Mouse (Mus musculus) hindbrain, embryonic 16.5 days (tissue): Measurements from ENCODE around the gene 1520401A03Rik. TPM values are rescaled to one million over a fixed set of nuclear protein-coding genes. Genes with fewer than 3 reads are reported as not detected.
"Not testable (repeated sequence)": the region's sequence is repeated elsewhere in the genome, so short reads cannot be mapped to it uniquely, and the experiment has no call there.

Source experiments
- ATAC-seq: fragments of 200-750 bp; cut with Nextera tagmentation; 2 replicates; pipeline ENCODE4 v1.8.0; 2017; ENCODE audit warnings: moderate TSS enrichment, moderate library complexity
- H3K27ac ChIP-seq: fragments of 300-500 bp; sonication (generic); 2 replicates; pipeline ENCODE4 v1.5.1; 2014; ENCODE audit warnings: low read depth, mild to moderate bottlenecking, control low read depth, low read length, moderate library complexity
- H3K27me3 ChIP-seq: fragments of 300-500 bp; sonication (generic); replicated peaks from 2 replicates; pipeline ENCODE4 v1.6.1; 2014; ENCODE audit warnings: low read length; ENCODE audit not compliant: control insufficient read depth, insufficient read depth
- H3K36me3 ChIP-seq: fragments of 300-500 bp; sonication (generic); 2 replicates; pipeline ENCODE4 v1.6.1; 2014; ENCODE audit warnings: mild to moderate bottlenecking, low read length, moderate library complexity, mixed read lengths; ENCODE audit not compliant: control insufficient read depth, insufficient read depth
- H3K4me1 ChIP-seq: fragments of 300-500 bp; sonication (generic); 2 replicates; pipeline ENCODE4 v1.6.1; 2014; ENCODE audit warnings: low read depth, low read length; ENCODE audit not compliant: control insufficient read depth, insufficient read depth
- H3K4me2 ChIP-seq: fragments of 300-500 bp; sonication (generic); 2 replicates; pipeline ENCODE4 v1.6.1; 2014; ENCODE audit warnings: mild to moderate bottlenecking, low read length, control low read depth, moderate library complexity
- H3K4me3 ChIP-seq: fragments of 300-500 bp; sonication (generic); 2 replicates; pipeline ENCODE4 v1.5.1; 2014; ENCODE audit warnings: mild to moderate bottlenecking, low read length, control low read depth, moderate library complexity
- H3K9ac ChIP-seq: fragments of 300-500 bp; sonication (generic); 2 replicates; pipeline ENCODE4 v1.6.1; 2014; ENCODE audit warnings: low read depth, mild to moderate bottlenecking, control low read depth, low read length, moderate library complexity
- H3K9me3 ChIP-seq: fragments of 300-500 bp; sonication (generic); 2 replicates; pipeline ENCODE4 v1.6.1; 2014; ENCODE audit warnings: mild to moderate bottlenecking, low read length, moderate library complexity; ENCODE audit not compliant: control insufficient read depth
- WGBS: fragments of 180-500 bp; shearing (Covaris S2); extraction: QIAGEN DNeasy Blood & Tissue Kit; methylation state at CpG from one replicate; pipeline ENCODE4 v1.1.7; 2014; 5-methylcytosine and 5-hydroxymethylcytosine counted together
- polyA plus RNA-seq: library from polyadenylated mRNA; unstranded; fragments of >200 nt; fragmentation: Nextera tagmentation; extraction: Ambion mirVana; gene quantifications from 2 replicates; pipeline ENCODE4 v1.2.1, GENCODE M21; 2015

1520401A03Rik gene
- polyA plus RNA-seq, result 0.13 TPM in 1 of 2 replicates, not detected in the other

- H3K4me1 ChIP-seq, result peaks cover 10% of the 10 kb centered on the region
- 66% methylated on average over 7 of the region's 7 CpGs for WGBS
- no peak for ATAC-seq
- H3K36me3 ChIP-seq, result no peaks in the 10 kb centered on the region
- H3K27me3 ChIP-seq, result no peaks in the 10 kb centered on the region
- no peaks in the 10 kb centered on the region for H3K9me3 ChIP-seq
- H3K27ac ChIP-seq, result no peak within 1 kb of the TSS
- H3K9ac ChIP-seq, result no peak within 1 kb of the TSS
- H3K4me2 ChIP-seq, result no peak within 1 kb of the TSS
- H3K4me3 ChIP-seq, result no peak within 1 kb of the TSS
These were observed at the start of gene 1520401A03Rik for GRCm38 (mm10) chr17:23722376-23723125. Gene 1520401A03Rik (minus strand): TSS chr17:23722783.

GRCm38 (mm10) chr17:23772219-23772556, 49.6 kb upstream of the 1520401A03Rik start:
- not testable (repeated sequence) for H3K27me3 ChIP-seq, H3K9ac ChIP-seq, H3K36me3 ChIP-seq, H3K9me3 ChIP-seq, H3K27ac ChIP-seq, ATAC-seq
- H3K4me1 ChIP-seq, result peaks cover 14% of the 10 kb centered on the region
- 92% methylated on average over 2 of the region's 2 CpGs for WGBS
- peak overlapping the region; percentile 61 for H3K4me2 ChIP-seq
- H3K4me3 ChIP-seq, result peak overlapping the region; percentile 61

GRCm38 (mm10) chr17:23771284-23772218, 49.0 kb upstream of the 1520401A03Rik start, which contains the start of gene Flywch1:
Gene Flywch1 (minus strand): TSS chr17:23771602.
- WGBS, result 3% methylated on average over 57 of the region's 58 CpGs
- ATAC-seq, result peak; percentile 97
- Histone ChIP-seq H3K36me3 (no peaks in the 10 kb centered on the region; the same call in 1 of the 2 replicates), H3K9ac (peak within 1 kb of the TSS; percentile 80), H3K4me2 (peak within 1 kb of the TSS; percentile 61), H3K4me1 (peaks cover 14% of the 10 kb centered on the region), H3K27me3 (no peaks in the 10 kb centered on the region), H3K27ac (peak within 1 kb of the TSS; percentile 83), H3K4me3 (peak within 1 kb of the TSS; percentile 61), H3K9me3 (no peaks in the 10 kb centered on the region)

GRCm38 (mm10) chr17:23770896-23771283, 48.3 kb upstream of the 1520401A03Rik start:
- Histone ChIP-seq H3K4me2 (peak overlapping the region; percentile 59), H3K9ac (peak overlapping the region; percentile 80), H3K27me3 (no peaks in the 10 kb centered on the region), H3K9me3 (no peaks in the 10 kb centered on the region), H3K4me3 (peak overlapping the region; percentile 61), H3K4me1 (peaks cover 14% of the 10 kb centered on the region), H3K36me3 (no peaks in the 10 kb centered on the region; the same call in 1 of the 2 replicates), H3K27ac (peak overlapping the region; percentile 83)
- no peak; the same call in 1 of the 2 replicates for ATAC-seq
- WGBS, result under 1% methylated on average over 19 of the region's 19 CpGs

- no peaks in the 10 kb centered on the region for H3K9me3 ChIP-seq
- peaks cover 14% of the 10 kb centered on the region for H3K4me1 ChIP-seq
- H3K9ac ChIP-seq, result peak overlapping the region; percentile 80; the same call in 1 of the 2 replicates
- H3K4me2 ChIP-seq, result peak overlapping the region; percentile 59
- 7% methylated on average over 2 of the region's 2 CpGs for WGBS
- no peaks in the 10 kb centered on the region for H3K27me3 ChIP-seq
- no peaks in the 10 kb centered on the region; the same call in 1 of the 2 replicates for H3K36me3 ChIP-seq
- peak overlapping the region; percentile 83 for H3K27ac ChIP-seq
- ATAC-seq, result no peak
- H3K4me3 ChIP-seq, result peak overlapping the region; percentile 61
These were observed 47.9 kb upstream of the 1520401A03Rik start for GRCm38 (mm10) chr17:23770493-23770892.

- H3K27ac ChIP-seq, result no peak overlapping the region
- no peak for ATAC-seq
- no peak overlapping the region for H3K4me3 ChIP-seq
- H3K36me3 ChIP-seq, result peaks cover 30% of the 10 kb centered on the region
- H3K4me2 ChIP-seq, result no peak overlapping the region
- no peaks in the 10 kb centered on the region for H3K27me3 ChIP-seq
- H3K9ac ChIP-seq, result no peak overlapping the region
- 0 out of 2 replicates have a peak, but pooled peaks cover 2% of the 10 kb centered on the region for H3K9me3 ChIP-seq
- 86% methylated on average over 11 of the region's 11 CpGs for WGBS
- no peaks in the 10 kb centered on the region for H3K4me1 ChIP-seq
These were observed 40.4 kb upstream of the 1520401A03Rik start for GRCm38 (mm10) chr17:23762976-23763375.

GRCm38 (mm10) chr17:23761155-23761554, 38.6 kb upstream of the 1520401A03Rik start:
- 100% methylated on average over 3 of the region's 3 CpGs for WGBS
- no peaks in the 10 kb centered on the region for H3K4me1 ChIP-seq
- no peak for ATAC-seq

GRCm38 (mm10) chr17:23760231-23760630, 37.6 kb upstream of the 1520401A03Rik start:
- 0 out of 2 replicates have a peak, but pooled peaks cover 2% of the 10 kb centered on the region for H3K9me3 ChIP-seq
- H3K27me3 ChIP-seq, result no peaks in the 10 kb centered on the region
- H3K27ac ChIP-seq, result no peak overlapping the region
- peaks cover 50% of the 10 kb centered on the region for H3K36me3 ChIP-seq
- ATAC-seq, result no peak
- 94% methylated on average over 9 of the region's 9 CpGs for WGBS
- H3K4me3 ChIP-seq, result no peak overlapping the region
- H3K9ac ChIP-seq, result no peak overlapping the region
- no peak overlapping the region for H3K4me2 ChIP-seq
- no peaks in the 10 kb centered on the region for H3K4me1 ChIP-seq

More at GRCm38 (mm10) chr17:23761155-23761554, 38.6 kb upstream of the 1520401A03Rik start:
- H3K4me3 ChIP-seq, result no peak overlapping the region
- H3K27me3 ChIP-seq, result no peaks in the 10 kb centered on the region
- H3K36me3 ChIP-seq, result peaks cover 41% of the 10 kb centered on the region
- H3K4me2 ChIP-seq, result no peak overlapping the region
- H3K27ac ChIP-seq, result no peak overlapping the region
- H3K9me3 ChIP-seq, result 0 out of 2 replicates have a peak, but pooled peaks cover 2% of the 10 kb centered on the region
- H3K9ac ChIP-seq, result no peak overlapping the region
